Mouse (Mus musculus) cerebellum, adult (tissue): Measurements from ENCODE around the gene Syngr4.

Experiments
- ATAC-seq: cut with Nextera tagmentation; 2 replicates; pipeline ENCODE4 v1.9.2; 2017; ENCODE audit warnings: mild to moderate bottlenecking, moderate library complexity, mixed read lengths; ENCODE audit not compliant: insufficient number of reproducible peaks, low FRiP score, low TSS enrichment

The Syngr4 gene

GRCm38 (mm10) chr7:45870282-45871058 lies 26.0 kb downstream of the Syngr4 start:
- ATAC-seq = no peak

- no peak for ATAC-seq
These were observed 26.7 kb downstream of the Syngr4 start for GRCm38 (mm10) chr7:45869787-45870186.

- no peak for ATAC-seq
These were observed 27.3 kb downstream of the Syngr4 start for GRCm38 (mm10) chr7:45869107-45869670.

- ATAC-seq = no peak
These were observed 28.6 kb downstream of the Syngr4 start for GRCm38 (mm10) chr7:45867871-45868270.

- ATAC-seq = peak; percentile 49; the same call in 1 of the 2 replicates
These were observed 30.3 kb downstream of the Syngr4 start for GRCm38 (mm10) chr7:45865925-45866910.

GRCm38 (mm10) chr7:45864435-45864834 lies 32.1 kb downstream of the Syngr4 start:
- no peak for ATAC-seq

GRCm38 (mm10) chr7:45862804-45863203 lies 33.7 kb downstream of the Syngr4 start:
- ATAC-seq = no peak

- ATAC-seq = no peak
These were observed 37.5 kb downstream of the Syngr4 start for GRCm38 (mm10) chr7:45859008-45859407.

GRCm38 (mm10) chr7:45856950-45857901 lies 39.3 kb downstream of the Syngr4 start:
- ATAC-seq = peak; percentile 58; the same call in 1 of the 2 replicates

GRCm38 (mm10) chr7:45853089-45853488 lies 43.4 kb downstream of the Syngr4 start:
- no peak for ATAC-seq

- ATAC-seq = no peak
These were observed 45.9 kb downstream of the Syngr4 start for GRCm38 (mm10) chr7:45850661-45851060.

GRCm38 (mm10) chr7:45848447-45849027 lies 48.0 kb downstream of the Syngr4 start:
- no peak for ATAC-seq

- ATAC-seq = no peak
These were observed 53.4 kb downstream of the Syngr4 start for GRCm38 (mm10) chr7:45842950-45843744.
